ENCODE assay signal across 10 mouse cellular contexts in the genomic region with DNA sequence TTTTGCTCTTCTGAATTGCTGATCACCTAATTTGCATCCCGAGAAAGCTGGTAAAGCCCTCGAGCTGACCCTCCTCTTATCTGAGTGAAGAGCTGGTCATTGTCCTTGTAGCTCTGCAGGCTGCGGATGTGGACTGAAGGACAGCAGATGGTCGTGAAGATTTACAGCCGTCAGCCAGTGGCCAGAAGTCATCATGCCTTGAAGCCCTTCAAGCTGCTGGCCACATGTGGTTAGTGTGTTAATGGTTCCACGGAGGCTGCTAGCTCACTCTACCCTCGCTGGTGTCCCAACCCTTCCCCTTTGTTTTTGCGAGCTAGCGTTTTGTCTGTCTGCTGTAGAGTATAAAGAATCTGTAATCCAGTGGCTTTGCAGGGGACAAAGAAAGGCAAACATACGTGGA.
DNase-seq lines count a peak whose midpoint lies in the region; ATAC-seq and TF ChIP-seq lines count a peak whose summit lies in the region.
"Had no signal": no experiment of that assay in that cellular context is flagged by ENCODE, and none has a peak within 500 bp of the region (broad histone marks: within the 10 kb centered on the region; RNA-seq: fewer than 3 reads in every experiment).

No protein-coding gene starts in this region.

- TF ChIP-seq EP300 in heart, adult 2 months (IDR thresholded peaks at IDR 0.05; ENCODE audit: insufficient read depth, low read depth, low read length) = no peak

- no peak overlapping the region for H3K27ac ChIP-seq in heart, adult 2 months
- no peak overlapping the region for H3K27ac ChIP-seq in limb, embryonic 13.5 days
- peak overlapping the region; percentile 50 for H3K27ac ChIP-seq in neural tube, embryonic 13.5 days (replicated peaks)
- no peak overlapping the region for H3K27ac ChIP-seq in thymus, adult 2 months (ENCODE audit: control insufficient read depth, insufficient read depth, low read length)
- H3K27ac ChIP-seq in liver, embryonic 11.5 days (ENCODE audit: low read depth, low read length) = no peak overlapping the region

- no peaks in the 10 kb centered on the region for H3K27me3 ChIP-seq in heart, adult 2 months (ENCODE audit: control insufficient read depth, insufficient read depth, low read length)
- no peaks in the 10 kb centered on the region for H3K27me3 ChIP-seq in limb, embryonic 13.5 days
- H3K27me3 ChIP-seq in neural tube, embryonic 13.5 days = no peaks in the 10 kb centered on the region
- no peaks in the 10 kb centered on the region for H3K27me3 ChIP-seq in thymus, adult 2 months (ENCODE audit: control insufficient read depth, insufficient read depth, low read length)
- H3K27me3 ChIP-seq in liver, embryonic 11.5 days (replicated peaks; ENCODE audit: control insufficient read depth, insufficient read depth, low read length) = no peaks in the 10 kb centered on the region

- no peak overlapping the region for H3K4me3 ChIP-seq in heart, adult 2 months
- H3K4me3 ChIP-seq in limb, embryonic 13.5 days = no peak overlapping the region
- H3K4me3 ChIP-seq in neural tube, embryonic 13.5 days = no peak overlapping the region
- no peak overlapping the region for H3K4me3 ChIP-seq in thymus, adult 2 months (ENCODE audit: control insufficient read depth, insufficient read depth, low read length)
- H3K4me3 ChIP-seq in liver, embryonic 11.5 days (ENCODE audit: low read depth, low read length) = no peak overlapping the region

- no peaks in the 10 kb centered on the region for H3K79me2 ChIP-seq in heart, adult 2 months (replicated peaks; ENCODE audit: control insufficient read depth, insufficient read depth, low read length)

- TF ChIP-seq CTCF in heart, adult 2 months (IDR thresholded peaks at IDR 0.05) = no peak
- TF ChIP-seq CTCF in thymus, adult 2 months (IDR thresholded peaks at IDR 0.05; ENCODE audit: borderline replicate concordance, control insufficient read depth, extremely low read depth, insufficient read depth, low read length, poor library complexity) = no peak

- H3K4me2 ChIP-seq in limb, embryonic 13.5 days (replicated peaks) = no peak overlapping the region
- no peak overlapping the region for H3K4me2 ChIP-seq in neural tube, embryonic 13.5 days
- no peak overlapping the region for H3K4me2 ChIP-seq in liver, embryonic 11.5 days

- 52% methylated on average over 10 of the region's 10 CpGs for WGBS in heart, adult 2 months
- 16% methylated on average over 10 of the region's 10 CpGs for WGBS in limb, embryonic 13.5 days
- 4% methylated on average over 10 of the region's 10 CpGs for WGBS in neural tube, embryonic 13.5 days
- WGBS in thymus, adult 2 months = 91% methylated on average over 10 of the region's 10 CpGs
- 32% methylated on average over 10 of the region's 10 CpGs for WGBS in liver, embryonic 11.5 days

- DNase-seq in heart, adult 11 months = peak; percentile 66
- no peak for DNase-seq in heart, adult 2 months
- peak; percentile 73 for DNase-seq in embryo, embryonic 10 days (ENCODE audit: low spot score)
- no peak for DNase-seq in thymus, adult 2 months
- no peak for DNase-seq in liver, embryonic 11.5 days (ENCODE audit: low spot score)
- DNase-seq: kidney, postnatal 4 days; spleen, adult 18-20 months had no signal

- no peak for TF ChIP-seq POLR2A in heart, adult 2 months (IDR thresholded peaks at IDR 0.05; ENCODE audit: insufficient read depth, low read depth, low read length)
- no peak for TF ChIP-seq POLR2A in thymus, adult 2 months (IDR thresholded peaks at IDR 0.05; ENCODE audit: control insufficient read depth, extremely low read depth, insufficient read depth, low read length, poor library complexity)

- ATAC-seq in limb, embryonic 13.5 days (ENCODE audit: low FRiP score, low read depth) = no peak
- ATAC-seq in neural tube, embryonic 13.5 days (ENCODE audit: low read depth) = peak; percentile 71
- ATAC-seq in liver, embryonic 11.5 days (replicated peaks; ENCODE audit: low FRiP score) = no peak
- ATAC-seq in CD4-positive, CD25-positive, alpha-beta regulatory T cell, adult 4 months = no peak

- no peaks in the 10 kb centered on the region for H3K36me3 ChIP-seq in heart, adult 2 months (ENCODE audit: control insufficient read depth, insufficient read depth, low read length)
- H3K36me3 ChIP-seq in limb, embryonic 13.5 days = peaks cover 37% of the 10 kb centered on the region
- H3K36me3 ChIP-seq in neural tube, embryonic 13.5 days = peaks cover 13% of the 10 kb centered on the region; the same call in 1 of the 2 replicates
- H3K36me3 ChIP-seq in thymus, adult 2 months (ENCODE audit: control insufficient read depth, insufficient read depth, low read length) = no peaks in the 10 kb centered on the region
- H3K36me3 ChIP-seq in liver, embryonic 11.5 days (ENCODE audit: control insufficient read depth, insufficient read depth, low read length) = 0 out of 2 replicates have a peak, but pooled peaks cover 2% of the 10 kb centered on the region

- H3K9ac ChIP-seq in heart, adult 2 months (ENCODE audit: low read depth, low read length) = no peak overlapping the region
- 0 out of 2 replicates have a peak overlapping the region, but pooled peaks have one; percentile 26 for H3K9ac ChIP-seq in limb, embryonic 13.5 days
- no peak overlapping the region for H3K9ac ChIP-seq in neural tube, embryonic 13.5 days
- no peak overlapping the region for H3K9ac ChIP-seq in liver, embryonic 11.5 days (ENCODE audit: low read depth, low read length)

- intact Hi-C loops in heart, adult 2 months (cut with DNase I) = no loop called here

- H3K9me3 ChIP-seq in limb, embryonic 13.5 days = no peaks in the 10 kb centered on the region
- H3K9me3 ChIP-seq in neural tube, embryonic 13.5 days = no peaks in the 10 kb centered on the region
- H3K9me3 ChIP-seq in liver, embryonic 11.5 days (ENCODE audit: control insufficient read depth, low read length) = no peaks in the 10 kb centered on the region

- H3K4me1 ChIP-seq in heart, adult 2 months (ENCODE audit: control insufficient read depth, insufficient read depth, low read length) = peaks cover 1% of the 10 kb centered on the region; the same call in 1 of the 2 replicates
- H3K4me1 ChIP-seq in limb, embryonic 13.5 days = peaks cover 46% of the 10 kb centered on the region
- H3K4me1 ChIP-seq in neural tube, embryonic 13.5 days (replicated peaks) = peaks cover 33% of the 10 kb centered on the region
- no peaks in the 10 kb centered on the region; the same call in 1 of the 2 replicates for H3K4me1 ChIP-seq in thymus, adult 2 months (replicated peaks; ENCODE audit: control insufficient read depth, insufficient read depth, low read length)
- H3K4me1 ChIP-seq in liver, embryonic 11.5 days (replicated peaks; ENCODE audit: control insufficient read depth, insufficient read depth, low read length) = no peaks in the 10 kb centered on the region

Comparison
In these comparisons a context has a peak if more than half of its experiments do, and no peak if none do; other contexts are left out.
1. DNase-seq: peak in heart, adult 11 months (single experiment) and embryo, embryonic 10 days (single experiment); none in heart, adult 2 months (0 of 2), thymus, adult 2 months (single experiment) and liver, embryonic 11.5 days (single experiment).